Mouse (Mus musculus): ENCODE data around the gene Gm45837. TPM values are rescaled to one million over a fixed set of nuclear protein-coding genes. Genes with fewer than 3 reads are reported as not detected.

Gene Gm45837
- polyA plus RNA-seq, 1 experiment from 2014 or later = not detected

GRCm38 (mm10) chr7:101422069-101422468 lies 11.4 kb downstream of the Gm45837 start:
- H3K27me3 ChIP-seq (replicated peaks; ENCODE audit: control insufficient read depth, insufficient read depth, low read length) = 0 out of 2 replicates have a peak, but pooled peaks cover 3% of the 10 kb centered on the region
- H3K9me3 ChIP-seq (ENCODE audit: control insufficient read depth, low read length) = no peaks in the 10 kb centered on the region
- H3K4me1 ChIP-seq (replicated peaks; ENCODE audit: control insufficient read depth, insufficient read depth, low read length) = peaks cover 50% of the 10 kb centered on the region
- H3K4me2 ChIP-seq (ENCODE audit: low read length) = peak overlapping the region; percentile 53
- H3K27ac ChIP-seq (ENCODE audit: low read length) = peak overlapping the region; percentile 67; the same call in 1 of the 2 replicates
- peak overlapping the region; percentile 46 for H3K9ac ChIP-seq (replicated peaks; ENCODE audit: low read depth, low read length)
- WGBS = 16% methylated on average over 3 of the region's 3 CpGs
- peak overlapping the region; percentile 42 for H3K4me3 ChIP-seq (replicated peaks; ENCODE audit: low read length)
- no peaks in the 10 kb centered on the region for H3K36me3 ChIP-seq (ENCODE audit: control insufficient read depth, insufficient read depth)
- no peak for ATAC-seq

GRCm38 (mm10) chr7:101422646-101423045 lies 12.0 kb downstream of the Gm45837 start:
- Histone ChIP-seq H3K27ac (ENCODE audit: low read length) (no peak overlapping the region), H3K4me3 (replicated peaks; ENCODE audit: low read length) (peak overlapping the region; percentile 42), H3K4me1 (replicated peaks; ENCODE audit: control insufficient read depth, insufficient read depth, low read length) (peaks cover 50% of the 10 kb centered on the region), H3K9me3 (ENCODE audit: control insufficient read depth, low read length) (no peaks in the 10 kb centered on the region), H3K36me3 (ENCODE audit: control insufficient read depth, insufficient read depth) (no peaks in the 10 kb centered on the region), H3K9ac (replicated peaks; ENCODE audit: low read depth, low read length) (no peak overlapping the region), H3K27me3 (replicated peaks; ENCODE audit: control insufficient read depth, insufficient read depth, low read length) (0 out of 2 replicates have a peak, but pooled peaks cover 3% of the 10 kb centered on the region), H3K4me2 (ENCODE audit: low read length) (peak overlapping the region; percentile 53)
- WGBS = 73% methylated on average over 8 of the region's 8 CpGs
- no peak for ATAC-seq

- no peak overlapping the region for H3K27ac ChIP-seq (ENCODE audit: low read length)
- 23% methylated on average over 6 of the region's 6 CpGs for WGBS
- H3K27me3 ChIP-seq (replicated peaks; ENCODE audit: control insufficient read depth, insufficient read depth, low read length) = no peaks in the 10 kb centered on the region
- 0 out of 2 replicates have a peak, but pooled peaks have one; percentile 2 for ATAC-seq
- no peaks in the 10 kb centered on the region for H3K9me3 ChIP-seq (ENCODE audit: control insufficient read depth, low read length)
- no peak overlapping the region for H3K9ac ChIP-seq (replicated peaks; ENCODE audit: low read depth, low read length)
- H3K36me3 ChIP-seq (ENCODE audit: control insufficient read depth, insufficient read depth) = no peaks in the 10 kb centered on the region
- peaks cover 48% of the 10 kb centered on the region for H3K4me1 ChIP-seq (replicated peaks; ENCODE audit: control insufficient read depth, insufficient read depth, low read length)
- no peak overlapping the region for H3K4me3 ChIP-seq (replicated peaks; ENCODE audit: low read length)
- H3K4me2 ChIP-seq (ENCODE audit: low read length) = peak overlapping the region; percentile 6; the same call in 1 of the 2 replicates
These were observed 13.3 kb downstream of the Gm45837 start for GRCm38 (mm10) chr7:101423970-101424369.

GRCm38 (mm10) chr7:101426692-101427091 lies 16.0 kb downstream of the Gm45837 start:
- Histone ChIP-seq H3K4me3 (replicated peaks; ENCODE audit: low read length) (no peak overlapping the region), H3K27me3 (replicated peaks; ENCODE audit: control insufficient read depth, insufficient read depth, low read length) (no peaks in the 10 kb centered on the region), H3K9ac (replicated peaks; ENCODE audit: low read depth, low read length) (no peak overlapping the region), H3K27ac (ENCODE audit: low read length) (no peak overlapping the region), H3K36me3 (ENCODE audit: control insufficient read depth, insufficient read depth) (no peaks in the 10 kb centered on the region), H3K4me2 (ENCODE audit: low read length) (no peak overlapping the region), H3K4me1 (replicated peaks; ENCODE audit: control insufficient read depth, insufficient read depth, low read length) (peaks cover 35% of the 10 kb centered on the region), H3K9me3 (ENCODE audit: control insufficient read depth, low read length) (no peaks in the 10 kb centered on the region)
- ATAC-seq = no peak
- WGBS = 78% methylated on average over 8 of the region's 8 CpGs

GRCm38 (mm10) chr7:101427736-101428135 lies 17.1 kb downstream of the Gm45837 start:
- Histone ChIP-seq H3K9me3 (ENCODE audit: control insufficient read depth, low read length) (no peaks in the 10 kb centered on the region), H3K4me1 (replicated peaks; ENCODE audit: control insufficient read depth, insufficient read depth, low read length) (peaks cover 31% of the 10 kb centered on the region), H3K27me3 (replicated peaks; ENCODE audit: control insufficient read depth, insufficient read depth, low read length) (no peaks in the 10 kb centered on the region), H3K4me3 (replicated peaks; ENCODE audit: low read length) (no peak overlapping the region), H3K9ac (replicated peaks; ENCODE audit: low read depth, low read length) (no peak overlapping the region), H3K27ac (ENCODE audit: low read length) (no peak overlapping the region), H3K4me2 (ENCODE audit: low read length) (no peak overlapping the region), H3K36me3 (ENCODE audit: control insufficient read depth, insufficient read depth) (no peaks in the 10 kb centered on the region)
- no peak for ATAC-seq
- 15% methylated on average over 2 of the region's 2 CpGs for WGBS

GRCm38 (mm10) chr7:101435038-101435437 lies 24.4 kb downstream of the Gm45837 start:
- no peaks in the 10 kb centered on the region for H3K27me3 ChIP-seq (replicated peaks; ENCODE audit: control insufficient read depth, insufficient read depth, low read length)
- H3K9me3 ChIP-seq (ENCODE audit: control insufficient read depth, low read length) = no peaks in the 10 kb centered on the region
- no peak overlapping the region for H3K4me2 ChIP-seq (ENCODE audit: low read length)
- H3K9ac ChIP-seq (replicated peaks; ENCODE audit: low read depth, low read length) = no peak overlapping the region
- H3K4me3 ChIP-seq (replicated peaks; ENCODE audit: low read length) = no peak overlapping the region
- no peak overlapping the region for H3K27ac ChIP-seq (ENCODE audit: low read length)
- no peaks in the 10 kb centered on the region for H3K4me1 ChIP-seq (replicated peaks; ENCODE audit: control insufficient read depth, insufficient read depth, low read length)
- WGBS = 28% methylated on average over 6 of the region's 6 CpGs
- ATAC-seq = peak; percentile 31; the same call in 1 of the 2 replicates
- no peaks in the 10 kb centered on the region for H3K36me3 ChIP-seq (ENCODE audit: control insufficient read depth, insufficient read depth)

- 31% methylated on average over 1 of the region's 1 CpGs for WGBS
- no peak overlapping the region for H3K27ac ChIP-seq (ENCODE audit: low read length)
- ATAC-seq = no peak
- no peaks in the 10 kb centered on the region for H3K9me3 ChIP-seq (ENCODE audit: control insufficient read depth, low read length)
- no peak overlapping the region for H3K4me2 ChIP-seq (ENCODE audit: low read length)
- H3K27me3 ChIP-seq (replicated peaks; ENCODE audit: control insufficient read depth, insufficient read depth, low read length) = no peaks in the 10 kb centered on the region
- no peaks in the 10 kb centered on the region for H3K36me3 ChIP-seq (ENCODE audit: control insufficient read depth, insufficient read depth)
- no peaks in the 10 kb centered on the region; the same call in 1 of the 2 replicates for H3K4me1 ChIP-seq (replicated peaks; ENCODE audit: control insufficient read depth, insufficient read depth, low read length)
- H3K4me3 ChIP-seq (replicated peaks; ENCODE audit: low read length) = no peak overlapping the region
- H3K9ac ChIP-seq (replicated peaks; ENCODE audit: low read depth, low read length) = no peak overlapping the region
These were observed 27.2 kb downstream of the Gm45837 start for GRCm38 (mm10) chr7:101437876-101438275.

GRCm38 (mm10) chr7:101443093-101443492 lies 32.4 kb downstream of the Gm45837 start:
- H3K9ac ChIP-seq (replicated peaks; ENCODE audit: low read depth, low read length) = no peak overlapping the region
- no peaks in the 10 kb centered on the region for H3K9me3 ChIP-seq (ENCODE audit: control insufficient read depth, low read length)
- no peaks in the 10 kb centered on the region for H3K36me3 ChIP-seq (ENCODE audit: control insufficient read depth, insufficient read depth)
- peak; percentile 42; the same call in 1 of the 2 replicates for ATAC-seq
- H3K27me3 ChIP-seq (replicated peaks; ENCODE audit: control insufficient read depth, insufficient read depth, low read length) = no peaks in the 10 kb centered on the region
- no peak overlapping the region for H3K27ac ChIP-seq (ENCODE audit: low read length)
- no peak overlapping the region for H3K4me2 ChIP-seq (ENCODE audit: low read length)
- no peaks in the 10 kb centered on the region; the same call in 1 of the 2 replicates for H3K4me1 ChIP-seq (replicated peaks; ENCODE audit: control insufficient read depth, insufficient read depth, low read length)
- 65% methylated on average over 10 of the region's 10 CpGs for WGBS
- no peak overlapping the region for H3K4me3 ChIP-seq (replicated peaks; ENCODE audit: low read length)

GRCm38 (mm10) chr7:101444211-101444610 lies 33.5 kb downstream of the Gm45837 start:
- H3K27me3 ChIP-seq (replicated peaks; ENCODE audit: control insufficient read depth, insufficient read depth, low read length) = no peaks in the 10 kb centered on the region
- no peak overlapping the region for H3K9ac ChIP-seq (replicated peaks; ENCODE audit: low read depth, low read length)
- no peaks in the 10 kb centered on the region for H3K9me3 ChIP-seq (ENCODE audit: control insufficient read depth, low read length)
- H3K4me3 ChIP-seq (replicated peaks; ENCODE audit: low read length) = no peak overlapping the region
- H3K27ac ChIP-seq (ENCODE audit: low read length) = no peak overlapping the region
- no peaks in the 10 kb centered on the region for H3K36me3 ChIP-seq (ENCODE audit: control insufficient read depth, insufficient read depth)
- WGBS = 73% methylated on average over 4 of the region's 4 CpGs
- H3K4me1 ChIP-seq (replicated peaks; ENCODE audit: control insufficient read depth, insufficient read depth, low read length) = no peaks in the 10 kb centered on the region; the same call in 1 of the 2 replicates
- ATAC-seq = no peak
- H3K4me2 ChIP-seq (ENCODE audit: low read length) = no peak overlapping the region

GRCm38 (mm10) chr7:101449855-101450254 lies 39.2 kb downstream of the Gm45837 start:
- 53% methylated on average over 3 of the region's 3 CpGs for WGBS
- no peak overlapping the region for H3K4me2 ChIP-seq (ENCODE audit: low read length)
- no peak for ATAC-seq
- H3K9me3 ChIP-seq (ENCODE audit: control insufficient read depth, low read length) = no peaks in the 10 kb centered on the region
- H3K4me1 ChIP-seq (replicated peaks; ENCODE audit: control insufficient read depth, insufficient read depth, low read length) = 0 out of 2 replicates have a peak, but pooled peaks cover 5% of the 10 kb centered on the region
- no peak overlapping the region for H3K4me3 ChIP-seq (replicated peaks; ENCODE audit: low read length)
- no peaks in the 10 kb centered on the region for H3K36me3 ChIP-seq (ENCODE audit: control insufficient read depth, insufficient read depth)
- no peak overlapping the region for H3K27ac ChIP-seq (ENCODE audit: low read length)
- no peaks in the 10 kb centered on the region for H3K27me3 ChIP-seq (replicated peaks; ENCODE audit: control insufficient read depth, insufficient read depth, low read length)
- no peak overlapping the region for H3K9ac ChIP-seq (replicated peaks; ENCODE audit: low read depth, low read length)

Measured in forebrain, embryonic 16.5 days (tissue).